26 mouse cellular contexts compared by ENCODE assay signal in genomic region chr5:37695773-37696172, GRCm38 (mm10). TPM values are rescaled to one million over a fixed set of nuclear protein-coding genes. Genes with fewer than 3 reads are reported as not detected.
DNase-seq lines count a peak whose midpoint lies in the region; ATAC-seq and TF ChIP-seq lines count a peak whose summit lies in the region.
"Had no signal": no experiment of that assay in that cellular context is flagged by ENCODE, and none has a peak within 500 bp of the region (broad histone marks: within the 10 kb centered on the region; RNA-seq: fewer than 3 reads in every experiment).

No protein-coding gene starts in this region.

- H3K36me3 ChIP-seq in midbrain, embryonic 13.5 days = no peaks in the 10 kb centered on the region
- no peaks in the 10 kb centered on the region for H3K36me3 ChIP-seq in midbrain, embryonic 11.5 days (ENCODE audit: control insufficient read depth, insufficient read depth, low read length)
- no peaks in the 10 kb centered on the region for H3K36me3 ChIP-seq in forebrain, embryonic 14.5 days (ENCODE audit: control insufficient read depth, insufficient read depth, low read length)
- no peaks in the 10 kb centered on the region for H3K36me3 ChIP-seq in midbrain, embryonic 15.5 days (replicated peaks)
- H3K36me3 ChIP-seq: embryonic facial prominence, embryonic 13.5 days; neural tube, embryonic 13.5 days had no signal

- TF ChIP-seq POLR2A in brain, embryonic 14.5 days (IDR thresholded peaks at IDR 0.05; ENCODE audit: borderline replicate concordance, extremely low read depth, insufficient read depth, insufficient read length, poor library complexity, severe bottlenecking) = no peak

- H3K9ac ChIP-seq in midbrain, embryonic 13.5 days (replicated peaks) = no peak overlapping the region
- no peak overlapping the region for H3K9ac ChIP-seq in midbrain, embryonic 11.5 days (ENCODE audit: low read length)
- no peak overlapping the region for H3K9ac ChIP-seq in forebrain, embryonic 14.5 days (ENCODE audit: low read length)
- H3K9ac ChIP-seq in midbrain, embryonic 15.5 days = no peak overlapping the region
- H3K9ac ChIP-seq: embryonic facial prominence, embryonic 13.5 days; neural tube, embryonic 13.5 days had no signal

- 0 out of 2 replicates have a peak, but pooled peaks have one; percentile 60 for ATAC-seq in midbrain, embryonic 13.5 days
- ATAC-seq in midbrain, embryonic 11.5 days (ENCODE audit: low FRiP score) = no peak
- peak; percentile 58; the same call in 1 of the 2 replicates for ATAC-seq in forebrain, embryonic 14.5 days
- peak; percentile 60; the same call in 1 of the 2 replicates for ATAC-seq in midbrain, embryonic 15.5 days (replicated peaks)
- no peak for ATAC-seq in activated CD4-positive, CD25-positive, alpha-beta regulatory T cell, adult 4 months

- no peaks in the 10 kb centered on the region for H3K27me3 ChIP-seq in midbrain, embryonic 13.5 days
- no peaks in the 10 kb centered on the region for H3K27me3 ChIP-seq in midbrain, embryonic 11.5 days (ENCODE audit: control insufficient read depth, insufficient read depth, low read length)
- no peaks in the 10 kb centered on the region for H3K27me3 ChIP-seq in forebrain, embryonic 14.5 days (replicated peaks; ENCODE audit: control insufficient read depth, insufficient read depth, low read length)
- H3K27me3 ChIP-seq in midbrain, embryonic 15.5 days (replicated peaks) = no peaks in the 10 kb centered on the region
- H3K27me3 ChIP-seq: neural tube, embryonic 13.5 days had no signal

- H3K4me2 ChIP-seq in midbrain, embryonic 13.5 days (replicated peaks) = no peak overlapping the region
- H3K4me2 ChIP-seq in midbrain, embryonic 11.5 days = no peak overlapping the region
- H3K4me2 ChIP-seq in forebrain, embryonic 14.5 days (ENCODE audit: low read length) = no peak overlapping the region
- no peak overlapping the region for H3K4me2 ChIP-seq in midbrain, embryonic 15.5 days
- H3K4me2 ChIP-seq: embryonic facial prominence, embryonic 13.5 days; liver, embryonic 11.5 days; neural tube, embryonic 13.5 days had no signal

- no peak overlapping the region for H3K4me3 ChIP-seq in midbrain, embryonic 13.5 days (replicated peaks)
- no peak overlapping the region for H3K4me3 ChIP-seq in midbrain, embryonic 11.5 days (ENCODE audit: low read depth, low read length)
- H3K4me3 ChIP-seq in forebrain, embryonic 14.5 days (ENCODE audit: low read depth, low read length) = no peak overlapping the region
- H3K4me3 ChIP-seq in midbrain, embryonic 15.5 days = no peak overlapping the region
- H3K4me3 ChIP-seq: embryonic facial prominence, embryonic 13.5 days; gastrocnemius, adult 2 months; neural tube, embryonic 13.5 days had no signal

- no peak for DNase-seq in midbrain, embryonic 11.5 days (ENCODE audit: low spot score, missing footprints)
- peak; percentile 85 for DNase-seq in brain, embryonic 14.5 days (ENCODE audit: low read depth)
- DNase-seq in forebrain, embryonic 14.5 days (ENCODE audit: low spot score) = peak; percentile 71
- DNase-seq in left cerebral cortex, adult 18-20 months (ENCODE audit: low spot score in 2 of 2) = no peak
- no peak for DNase-seq in cerebellum, adult 11-12 months
- DNase-seq: adrenal gland, postnatal 36 days; B cell, adult 2 months; cerebellum, adult 2 months; gastrocnemius, adult 2 months; heart, postnatal 36 days; kidney, adult 8-10 months; kidney, postnatal 14 days; layer of hippocampus, adult 9-11 months; lung, adult 18-20 months; lung, postnatal 14 days; right cerebral cortex, postnatal 14 days; thymus, postnatal 36 days had no signal

- TF ChIP-seq CTCF in brain, embryonic 14.5 days (IDR thresholded peaks at IDR 0.05; ENCODE audit: borderline replicate concordance, extremely low read depth, insufficient read depth, insufficient read length) = no peak

- WGBS in midbrain, embryonic 13.5 days = 14% methylated on average over 4 of the region's 4 CpGs
- 23% methylated on average over 4 of the region's 4 CpGs for WGBS in midbrain, embryonic 11.5 days
- WGBS in forebrain, embryonic 14.5 days = 4% methylated on average over 4 of the region's 4 CpGs
- 15% methylated on average over 4 of the region's 4 CpGs for WGBS in midbrain, embryonic 15.5 days

- H3K4me1 ChIP-seq in midbrain, embryonic 13.5 days (replicated peaks) = peaks cover 14% of the 10 kb centered on the region
- peaks cover 6% of the 10 kb centered on the region for H3K4me1 ChIP-seq in midbrain, embryonic 11.5 days (ENCODE audit: control insufficient read depth, insufficient read depth, low read length)
- peaks cover 8% of the 10 kb centered on the region for H3K4me1 ChIP-seq in forebrain, embryonic 14.5 days (ENCODE audit: control insufficient read depth, insufficient read depth, low read length)
- H3K4me1 ChIP-seq in midbrain, embryonic 15.5 days = peaks cover 10% of the 10 kb centered on the region; the same call in 1 of the 2 replicates

- H3K27ac ChIP-seq in midbrain, embryonic 13.5 days = no peak overlapping the region
- H3K27ac ChIP-seq in midbrain, embryonic 11.5 days (ENCODE audit: low read depth, low read length) = no peak overlapping the region
- no peak overlapping the region for H3K27ac ChIP-seq in forebrain, embryonic 14.5 days (ENCODE audit: low read depth, low read length)
- no peak overlapping the region for H3K27ac ChIP-seq in midbrain, embryonic 15.5 days
- H3K27ac ChIP-seq: embryonic facial prominence, embryonic 13.5 days; gastrocnemius, adult 2 months; neural tube, embryonic 13.5 days had no signal

- H3K9me3 ChIP-seq in midbrain, embryonic 13.5 days = no peaks in the 10 kb centered on the region
- H3K9me3 ChIP-seq in midbrain, embryonic 11.5 days (ENCODE audit: control insufficient read depth, low read length) = no peaks in the 10 kb centered on the region
- H3K9me3 ChIP-seq in forebrain, embryonic 14.5 days (replicated peaks; ENCODE audit: control insufficient read depth, low read length) = no peaks in the 10 kb centered on the region
- no peaks in the 10 kb centered on the region for H3K9me3 ChIP-seq in midbrain, embryonic 15.5 days
- H3K9me3 ChIP-seq: embryonic facial prominence, embryonic 13.5 days; neural tube, embryonic 13.5 days had no signal

RNA-seq across cellular contexts. Expression of gene Stk32b, which starts 21.2 kb away (rescaled TPM):
- 15.2 and 17.3 TPM in 2 replicates for polyA plus RNA-seq in midbrain, embryonic 13.5 days (2015; fragmentation: Nextera tagmentation; extraction: Ambion mirVana)
- polyA plus RNA-seq in midbrain, embryonic 11.5 days (2014; fragmentation: Nextera tagmentation; extraction: Ambion mirVana) = 4.1 and 5.6 TPM in 2 replicates
- polyA plus RNA-seq in brain, embryonic 14.5 days (2012; rRNA removed) = 52.1 and 66.6 TPM in 2 replicates
- 22.1 and 22.5 TPM in 2 replicates for polyA plus RNA-seq in forebrain, embryonic 14.5 days (2014; fragmentation: Nextera tagmentation; extraction: Ambion mirVana)
- 29.1 and 31.7 TPM in 2 replicates for polyA plus RNA-seq in midbrain, embryonic 15.5 days (2015; fragmentation: Nextera tagmentation; extraction: Ambion mirVana)
- total RNA-seq in left cerebral cortex, adult 18-20 months (2021) = 1 to 10 TPM; 2.1 to 2.4 TPM
- not detected for polyA plus RNA-seq in activated CD4-positive, CD25-positive, alpha-beta regulatory T cell, adult 4 months (2017; shearing (Covaris generic))
- total RNA-seq: granulocyte monocyte progenitor cell, adult 5-6 weeks; megakaryocyte, adult 5-6 weeks had no signal

RNA-seq across cellular contexts. Expression of gene Cytl1, which starts 39.5 kb away (rescaled TPM):
- 0.16 TPM in 1 of 2 replicates, not detected in the other for polyA plus RNA-seq in midbrain, embryonic 13.5 days (2015; fragmentation: Nextera tagmentation; extraction: Ambion mirVana)
- polyA plus RNA-seq in midbrain, embryonic 11.5 days (2014; fragmentation: Nextera tagmentation; extraction: Ambion mirVana) = 0.17 TPM in 1 of 2 replicates, not detected in the other
- 0.45 and 0.74 TPM in 2 replicates for polyA plus RNA-seq in brain, embryonic 14.5 days (2012; rRNA removed)
- polyA plus RNA-seq in forebrain, embryonic 14.5 days (2014; fragmentation: Nextera tagmentation; extraction: Ambion mirVana) = not detected in 2 replicates
- 0.24 and 0.27 TPM in 2 replicates for polyA plus RNA-seq in midbrain, embryonic 15.5 days (2015; fragmentation: Nextera tagmentation; extraction: Ambion mirVana)
- total RNA-seq in left cerebral cortex, adult 18-20 months (2021) = 1 to 10 TPM in 1 of 2 experiments, under 1 TPM in 1; 0.77 to 2.7 TPM
- not detected for polyA plus RNA-seq in activated CD4-positive, CD25-positive, alpha-beta regulatory T cell, adult 4 months (2017; shearing (Covaris generic))
- total RNA-seq: granulocyte monocyte progenitor cell, adult 5-6 weeks; megakaryocyte, adult 5-6 weeks had no signal
- polyA plus RNA-seq: liver, embryonic 11.5 days; stomach, embryonic 14.5 days had no signal

Comparison
In these comparisons a context has a peak if more than half of its experiments do, and no peak if none do; other contexts are left out.
1. ATAC-seq: peak in midbrain, embryonic 13.5 days (single experiment), forebrain, embryonic 14.5 days (single experiment) and midbrain, embryonic 15.5 days (single experiment); none in midbrain, embryonic 11.5 days (single experiment) and activated CD4-positive, CD25-positive, alpha-beta regulatory T cell, adult 4 months (single experiment).
2. DNase-seq: peak in brain, embryonic 14.5 days (single experiment) and forebrain, embryonic 14.5 days (single experiment); none in midbrain, embryonic 11.5 days (single experiment), left cerebral cortex, adult 18-20 months (0 of 2) and cerebellum, adult 11-12 months (single experiment).